Comparison of ENCODE assay signal across 23 mouse cellular contexts in genomic region chr16:72782171-72782570, GRCm38 (mm10).
DNase-seq lines count a peak whose midpoint lies in the region; ATAC-seq and TF ChIP-seq lines count a peak whose summit lies in the region.
"Had no signal": no experiment of that assay in that cellular context is flagged by ENCODE, and none has a peak within 500 bp of the region (broad histone marks: within the 10 kb centered on the region; RNA-seq: fewer than 3 reads in every experiment).

No protein-coding gene starts in this region.

- no peaks in the 10 kb centered on the region for H3K27me3 ChIP-seq in forebrain, postnatal 0 days (ENCODE audit: insufficient read depth, low read length)
- H3K27me3 ChIP-seq in forebrain, embryonic 13.5 days, result no peaks in the 10 kb centered on the region
- H3K27me3 ChIP-seq in hindbrain, embryonic 12.5 days, result no peaks in the 10 kb centered on the region
- no peaks in the 10 kb centered on the region for H3K27me3 ChIP-seq in hindbrain, embryonic 10.5 days (ENCODE audit: insufficient read depth, poor library complexity, severe bottlenecking)
- no peaks in the 10 kb centered on the region for H3K27me3 ChIP-seq in hindbrain, embryonic 15.5 days
- no peaks in the 10 kb centered on the region for H3K27me3 ChIP-seq in hindbrain, embryonic 16.5 days (replicated peaks; ENCODE audit: control insufficient read depth, insufficient read depth, low read length)
- H3K27me3 ChIP-seq in neural tube, embryonic 12.5 days (replicated peaks), result no peaks in the 10 kb centered on the region
- no peaks in the 10 kb centered on the region for H3K27me3 ChIP-seq in neural tube, embryonic 15.5 days (replicated peaks)
- H3K27me3 ChIP-seq: embryonic facial prominence, embryonic 13.5 days; embryonic facial prominence, embryonic 15.5 days; forebrain, embryonic 15.5 days had no signal

- no peak for ATAC-seq in forebrain, postnatal 0 days
- ATAC-seq in forebrain, embryonic 13.5 days, result no peak
- peak; percentile 59 for ATAC-seq in hindbrain, embryonic 12.5 days (ENCODE audit: low FRiP score)
- peak; percentile 30; the same call in 1 of the 2 replicates for ATAC-seq in hindbrain, embryonic 15.5 days (ENCODE audit: low FRiP score, low read depth)
- no peak for ATAC-seq in hindbrain, embryonic 16.5 days
- 0 out of 2 replicates have a peak, but pooled peaks have one; percentile 21 for ATAC-seq in neural tube, embryonic 12.5 days (ENCODE audit: low FRiP score, low read depth)
- ATAC-seq in neural tube, embryonic 15.5 days (ENCODE audit: low FRiP score), result no peak
- ATAC-seq: forebrain, embryonic 15.5 days had no signal

- H3K4me1 ChIP-seq in forebrain, postnatal 0 days (ENCODE audit: insufficient read depth), result no peaks in the 10 kb centered on the region
- 0 out of 2 replicates have a peak, but pooled peaks cover 12% of the 10 kb centered on the region for H3K4me1 ChIP-seq in forebrain, embryonic 13.5 days
- H3K4me1 ChIP-seq in hindbrain, embryonic 12.5 days, result peaks cover 20% of the 10 kb centered on the region
- H3K4me1 ChIP-seq in hindbrain, embryonic 10.5 days (replicated peaks), result peaks cover 36% of the 10 kb centered on the region
- H3K4me1 ChIP-seq in hindbrain, embryonic 15.5 days (replicated peaks), result no peaks in the 10 kb centered on the region
- no peaks in the 10 kb centered on the region for H3K4me1 ChIP-seq in hindbrain, embryonic 16.5 days (ENCODE audit: control insufficient read depth, insufficient read depth, low read depth, low read length)
- H3K4me1 ChIP-seq in neural tube, embryonic 12.5 days, result peaks cover 3% of the 10 kb centered on the region
- no peaks in the 10 kb centered on the region for H3K4me1 ChIP-seq in neural tube, embryonic 15.5 days
- H3K4me1 ChIP-seq: forebrain, embryonic 15.5 days had no signal

- 0 out of 2 replicates have a peak overlapping the region, but pooled peaks have one; percentile 0 for H3K27ac ChIP-seq in forebrain, postnatal 0 days (ENCODE audit: low read depth, low read length)
- no peak overlapping the region for H3K27ac ChIP-seq in forebrain, embryonic 13.5 days
- H3K27ac ChIP-seq in hindbrain, embryonic 12.5 days, result peak overlapping the region; percentile 52; the same call in 1 of the 2 replicates
- H3K27ac ChIP-seq in hindbrain, embryonic 10.5 days, result no peak overlapping the region
- H3K27ac ChIP-seq in hindbrain, embryonic 15.5 days (replicated peaks), result no peak overlapping the region
- no peak overlapping the region for H3K27ac ChIP-seq in hindbrain, embryonic 16.5 days (ENCODE audit: low read depth, low read length)
- H3K27ac ChIP-seq in neural tube, embryonic 12.5 days, result no peak overlapping the region
- H3K27ac ChIP-seq in neural tube, embryonic 15.5 days (replicated peaks), result no peak overlapping the region
- H3K27ac ChIP-seq: embryonic facial prominence, embryonic 13.5 days; embryonic facial prominence, embryonic 15.5 days; forebrain, embryonic 10.5 days; forebrain, embryonic 15.5 days had no signal

- H3K36me3 ChIP-seq in forebrain, postnatal 0 days (ENCODE audit: insufficient read depth), result no peaks in the 10 kb centered on the region
- H3K36me3 ChIP-seq in forebrain, embryonic 13.5 days (ENCODE audit: poor library complexity, severe bottlenecking), result no peaks in the 10 kb centered on the region
- H3K36me3 ChIP-seq in hindbrain, embryonic 12.5 days, result no peaks in the 10 kb centered on the region
- no peaks in the 10 kb centered on the region for H3K36me3 ChIP-seq in hindbrain, embryonic 10.5 days
- H3K36me3 ChIP-seq in hindbrain, embryonic 15.5 days, result no peaks in the 10 kb centered on the region
- H3K36me3 ChIP-seq in hindbrain, embryonic 16.5 days (ENCODE audit: control insufficient read depth, insufficient read depth, low read length), result no peaks in the 10 kb centered on the region
- no peaks in the 10 kb centered on the region for H3K36me3 ChIP-seq in neural tube, embryonic 12.5 days
- no peaks in the 10 kb centered on the region for H3K36me3 ChIP-seq in neural tube, embryonic 15.5 days
- H3K36me3 ChIP-seq: embryonic facial prominence, embryonic 13.5 days; embryonic facial prominence, embryonic 15.5 days; forebrain, embryonic 10.5 days; forebrain, embryonic 15.5 days had no signal

- no peak overlapping the region for H3K9ac ChIP-seq in forebrain, postnatal 0 days
- H3K9ac ChIP-seq in forebrain, embryonic 13.5 days, result no peak overlapping the region
- H3K9ac ChIP-seq in hindbrain, embryonic 12.5 days, result no peak overlapping the region
- no peak overlapping the region for H3K9ac ChIP-seq in hindbrain, embryonic 15.5 days
- no peak overlapping the region for H3K9ac ChIP-seq in hindbrain, embryonic 16.5 days (ENCODE audit: low read depth, low read length)
- H3K9ac ChIP-seq in neural tube, embryonic 12.5 days, result no peak overlapping the region
- no peak overlapping the region for H3K9ac ChIP-seq in neural tube, embryonic 15.5 days (replicated peaks)
- H3K9ac ChIP-seq: embryonic facial prominence, embryonic 13.5 days; embryonic facial prominence, embryonic 15.5 days; forebrain, embryonic 15.5 days had no signal

- no peak overlapping the region for H3K4me2 ChIP-seq in forebrain, postnatal 0 days (ENCODE audit: low read depth)
- H3K4me2 ChIP-seq in forebrain, embryonic 13.5 days, result no peak overlapping the region
- no peak overlapping the region for H3K4me2 ChIP-seq in hindbrain, embryonic 12.5 days (replicated peaks)
- H3K4me2 ChIP-seq in hindbrain, embryonic 15.5 days, result no peak overlapping the region
- H3K4me2 ChIP-seq in hindbrain, embryonic 16.5 days (ENCODE audit: low read length), result no peak overlapping the region
- no peak overlapping the region for H3K4me2 ChIP-seq in neural tube, embryonic 12.5 days (replicated peaks)
- H3K4me2 ChIP-seq in neural tube, embryonic 15.5 days, result no peak overlapping the region
- H3K4me2 ChIP-seq: embryonic facial prominence, embryonic 13.5 days; embryonic facial prominence, embryonic 15.5 days; forebrain, embryonic 15.5 days had no signal

- TF ChIP-seq CTCF in forebrain, postnatal 0 days (IDR thresholded peaks at IDR 0.05; ENCODE audit: low read depth), result no peak

- WGBS in forebrain, postnatal 0 days, result 79% methylated on average over 6 of the region's 6 CpGs
- 76% methylated on average over 6 of the region's 6 CpGs for WGBS in forebrain, embryonic 13.5 days
- WGBS in hindbrain, embryonic 12.5 days, result 66% methylated on average over 6 of the region's 6 CpGs
- 81% methylated on average over 6 of the region's 6 CpGs for WGBS in hindbrain, embryonic 10.5 days
- 49% methylated on average over 6 of the region's 6 CpGs for WGBS in hindbrain, embryonic 15.5 days
- WGBS in hindbrain, embryonic 16.5 days, result 58% methylated on average over 6 of the region's 6 CpGs
- 55% methylated on average over 6 of the region's 6 CpGs for WGBS in neural tube, embryonic 12.5 days
- WGBS in neural tube, embryonic 15.5 days, result 38% methylated on average over 6 of the region's 6 CpGs

- no peak for DNase-seq in forebrain, postnatal 0 days
- no peak for DNase-seq in hindbrain, embryonic 10.5 days (ENCODE audit: low spot score)
- DNase-seq: adrenal gland, adult 2 months; adrenal gland, postnatal 10 days; adrenal gland, postnatal 25 days; cerebellum, adult 11 months; cerebellum, adult 18-20 months; cerebellum, adult 8-10 months; cerebellum, adult 9-11 months; cerebellum, postnatal 14 days; cerebellum, postnatal 36 days; embryo, embryonic 11 days had no signal

- H3K4me3 ChIP-seq in forebrain, postnatal 0 days (ENCODE audit: low read depth, low read length), result no peak overlapping the region
- H3K4me3 ChIP-seq in forebrain, embryonic 13.5 days, result no peak overlapping the region
- no peak overlapping the region for H3K4me3 ChIP-seq in hindbrain, embryonic 12.5 days
- no peak overlapping the region for H3K4me3 ChIP-seq in hindbrain, embryonic 10.5 days
- no peak overlapping the region for H3K4me3 ChIP-seq in hindbrain, embryonic 15.5 days
- no peak overlapping the region for H3K4me3 ChIP-seq in hindbrain, embryonic 16.5 days (ENCODE audit: low read length)
- H3K4me3 ChIP-seq in neural tube, embryonic 12.5 days, result no peak overlapping the region
- no peak overlapping the region for H3K4me3 ChIP-seq in neural tube, embryonic 15.5 days (replicated peaks)
- H3K4me3 ChIP-seq: embryonic facial prominence, embryonic 13.5 days; embryonic facial prominence, embryonic 15.5 days; erythroblast, embryonic 14.5 days; forebrain, embryonic 10.5 days; forebrain, embryonic 15.5 days had no signal

- H3K9me3 ChIP-seq in forebrain, postnatal 0 days (ENCODE audit: low read length), result no peaks in the 10 kb centered on the region
- H3K9me3 ChIP-seq in forebrain, embryonic 13.5 days (replicated peaks), result no peaks in the 10 kb centered on the region
- no peaks in the 10 kb centered on the region for H3K9me3 ChIP-seq in hindbrain, embryonic 12.5 days (replicated peaks)
- H3K9me3 ChIP-seq in hindbrain, embryonic 10.5 days, result no peaks in the 10 kb centered on the region
- H3K9me3 ChIP-seq in hindbrain, embryonic 15.5 days, result no peaks in the 10 kb centered on the region
- no peaks in the 10 kb centered on the region for H3K9me3 ChIP-seq in hindbrain, embryonic 16.5 days (ENCODE audit: control insufficient read depth, low read length)
- no peaks in the 10 kb centered on the region for H3K9me3 ChIP-seq in neural tube, embryonic 12.5 days
- H3K9me3 ChIP-seq in neural tube, embryonic 15.5 days (replicated peaks), result no peaks in the 10 kb centered on the region
- H3K9me3 ChIP-seq: embryonic facial prominence, embryonic 13.5 days; embryonic facial prominence, embryonic 15.5 days; forebrain, embryonic 10.5 days; forebrain, embryonic 15.5 days had no signal

Comparison
In these comparisons a context has a peak if more than half of its experiments do, and no peak if none do; other contexts are left out.
1. ATAC-seq: peak in hindbrain, embryonic 12.5 days (single experiment), hindbrain, embryonic 15.5 days (single experiment) and neural tube, embryonic 12.5 days (single experiment); none in forebrain, postnatal 0 days (single experiment), forebrain, embryonic 13.5 days (single experiment), hindbrain, embryonic 16.5 days (single experiment) and neural tube, embryonic 15.5 days (single experiment).
2. H3K27ac ChIP-seq: peak in forebrain, postnatal 0 days (single experiment) and hindbrain, embryonic 12.5 days (single experiment); none in forebrain, embryonic 13.5 days (single experiment), hindbrain, embryonic 10.5 days (single experiment), hindbrain, embryonic 15.5 days (single experiment), hindbrain, embryonic 16.5 days (single experiment), neural tube, embryonic 12.5 days (single experiment) and neural tube, embryonic 15.5 days (single experiment).